Mouse (Mus musculus): ENCODE measurements around the gene Adcy2.

The Adcy2 gene

DNA sequence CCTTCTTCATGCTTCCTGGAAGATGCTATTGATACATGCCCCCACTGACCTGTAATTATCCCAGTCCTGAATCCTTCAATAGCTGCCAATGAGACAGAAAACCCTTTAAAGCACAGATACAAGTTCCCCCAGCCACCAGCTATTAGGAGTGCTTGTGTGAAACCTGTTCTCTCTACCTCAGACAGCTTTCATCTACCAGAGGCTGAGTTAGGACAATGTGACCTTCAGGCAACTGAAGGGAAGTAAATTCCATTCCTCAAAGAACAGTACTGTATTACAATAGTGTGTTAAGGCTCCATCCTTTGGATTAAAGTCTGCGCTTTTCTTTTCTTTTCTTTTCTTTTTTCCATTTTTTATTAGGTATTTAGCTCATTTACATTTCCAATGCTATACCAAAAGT, 356.6 kb downstream of the Adcy2 start:
- peak; percentile 61 for DNase-seq (ENCODE audit: low read depth, low spot score)

DNA sequence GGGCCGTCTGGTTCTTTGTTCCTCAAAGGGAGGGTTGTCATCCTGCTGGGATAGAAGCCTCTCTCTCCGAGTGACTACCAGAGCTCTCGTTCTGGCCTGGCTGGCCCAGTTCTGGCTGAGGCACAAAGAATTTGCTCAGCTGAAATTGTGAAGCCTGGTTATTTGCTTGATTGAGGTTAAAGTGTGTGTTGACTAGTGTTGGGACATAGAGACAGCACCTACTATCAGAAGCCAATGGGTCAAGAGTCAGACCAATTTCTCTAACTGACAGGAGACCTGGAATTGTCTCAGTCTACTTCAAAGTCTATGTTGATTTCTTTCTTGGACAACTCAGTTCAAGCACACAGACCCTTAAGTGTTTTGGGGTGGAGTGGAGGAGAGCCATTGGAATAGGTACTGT, 372.3 kb downstream of the Adcy2 start:
- DNase-seq (ENCODE audit: low read depth, low spot score), result no peak

DNA sequence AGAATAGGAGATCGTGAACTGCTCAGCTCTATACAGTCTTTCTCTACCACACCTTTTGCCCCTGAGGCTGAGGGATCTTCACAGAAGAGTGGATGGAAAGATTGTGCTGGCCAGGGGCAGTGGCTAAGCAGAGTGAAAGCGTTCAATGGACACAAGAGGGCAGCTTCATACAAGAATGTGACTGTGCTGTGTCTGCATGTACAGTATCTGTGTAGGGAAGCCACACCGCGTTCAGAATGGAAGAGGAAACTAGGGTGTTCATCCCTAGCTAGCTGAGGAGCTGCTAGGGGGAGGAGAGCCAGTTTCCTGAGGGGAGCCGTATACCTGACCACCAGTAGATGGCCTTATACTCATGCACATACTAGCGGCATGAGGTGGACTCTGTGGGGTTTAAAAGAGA, 376.5 kb downstream of the Adcy2 start:
- no peak for DNase-seq (ENCODE audit: low read depth, low spot score)

DNA sequence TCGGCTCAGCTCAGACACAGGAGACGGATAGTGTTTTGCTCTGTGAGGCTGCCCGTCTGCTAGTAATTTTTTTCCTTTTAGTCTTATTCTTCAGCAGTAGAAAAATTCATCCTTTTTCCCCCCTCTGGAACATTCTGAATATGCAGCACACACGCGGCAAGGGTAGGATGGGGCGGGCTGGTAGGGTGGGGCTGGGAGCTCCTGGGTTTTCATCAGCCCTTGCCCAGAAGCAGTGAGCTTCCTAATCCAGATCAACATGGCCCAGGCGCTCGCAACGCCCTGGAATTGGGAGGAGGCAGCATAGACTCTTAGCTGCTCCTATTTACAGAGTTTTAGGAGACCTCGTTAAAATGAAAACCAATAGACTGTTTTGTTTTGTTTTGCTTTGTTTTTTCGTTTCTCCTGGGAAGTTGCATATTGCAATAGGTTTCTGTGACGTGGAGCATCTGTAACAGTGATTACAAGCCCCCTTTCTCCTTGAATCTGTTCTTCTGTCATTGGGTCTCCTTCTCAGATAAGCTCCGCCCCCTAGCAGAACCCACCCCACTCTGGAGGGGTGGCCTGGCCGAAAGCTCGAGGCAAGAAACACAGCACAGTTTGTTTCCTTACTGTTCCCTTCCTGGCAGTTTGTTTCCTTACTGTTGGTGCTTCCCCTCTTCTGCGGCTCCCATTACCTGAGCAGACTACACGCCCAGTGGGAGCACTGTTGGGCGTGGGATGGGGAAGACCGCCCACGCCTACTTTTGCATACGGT, 391.5 kb downstream of the Adcy2 start:
- DNase-seq (ENCODE audit: low read depth, low spot score), result peak; percentile 20

DNA sequence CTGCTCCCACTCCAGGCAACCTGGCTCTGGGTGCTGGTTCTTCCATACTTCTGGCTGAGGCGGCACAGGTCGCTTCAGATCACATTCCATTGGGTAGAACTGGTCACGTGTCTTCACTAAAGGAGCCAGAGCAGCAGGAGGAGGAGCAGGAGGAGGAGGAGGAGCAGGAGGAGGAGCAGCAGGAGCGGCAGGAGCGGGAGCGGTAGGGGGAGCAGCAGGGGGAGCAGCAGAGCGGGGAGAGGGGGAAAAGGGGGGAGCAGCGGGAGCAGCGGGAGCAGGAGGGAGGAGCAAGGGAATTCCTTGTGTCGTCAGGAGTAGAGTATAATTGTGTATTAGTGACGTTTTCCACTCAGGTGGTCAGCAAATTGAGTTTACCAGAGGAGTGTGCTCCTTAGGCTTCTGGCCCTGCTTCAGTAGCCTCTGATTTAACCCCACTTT, 393.6 kb downstream of the Adcy2 start:
- peak; percentile 86 for DNase-seq (ENCODE audit: low read depth, low spot score)

DNA sequence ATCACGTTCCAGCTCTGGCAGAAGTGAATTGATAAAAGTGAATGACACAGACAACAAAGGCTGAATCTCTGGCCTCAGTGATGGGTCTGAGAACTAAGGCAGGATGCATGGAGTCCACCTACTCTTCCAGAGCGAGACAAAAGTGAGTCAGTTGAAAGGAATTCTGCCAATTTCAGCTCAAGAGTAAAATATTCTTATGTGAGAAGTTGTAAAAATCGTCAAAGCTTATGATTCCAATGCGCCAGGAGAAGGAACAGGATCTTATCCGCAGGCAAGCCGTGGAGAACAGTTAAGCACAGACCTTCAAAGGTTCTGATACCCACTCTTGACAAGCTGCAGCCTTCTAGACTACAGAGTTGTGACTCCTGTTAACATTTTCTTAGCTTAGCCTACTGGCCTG, 396.3 kb downstream of the Adcy2 start:
- no peak for DNase-seq (ENCODE audit: low read depth, low spot score)

DNA sequence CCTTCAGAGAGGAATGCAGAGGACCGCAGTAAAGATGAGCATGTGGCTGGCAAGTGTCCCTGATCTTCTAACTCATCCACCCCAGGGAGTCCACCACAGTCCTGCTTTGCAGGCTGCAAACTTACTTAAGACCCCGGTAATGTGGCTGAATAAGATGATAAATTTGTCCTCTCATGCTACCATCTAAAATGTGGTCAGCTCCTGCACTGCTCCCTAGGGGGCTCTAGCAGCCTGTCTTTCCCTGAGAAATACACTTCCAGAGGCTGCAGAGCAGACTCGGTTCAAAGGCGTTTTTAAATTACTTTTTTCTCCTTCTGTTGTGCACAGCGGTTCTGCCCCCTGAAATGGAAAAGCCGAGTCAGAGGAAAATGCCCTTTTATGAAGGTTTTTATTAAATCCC, 398.2 kb downstream of the Adcy2 start:
- DNase-seq (ENCODE audit: low read depth, low spot score), result no peak

DNA sequence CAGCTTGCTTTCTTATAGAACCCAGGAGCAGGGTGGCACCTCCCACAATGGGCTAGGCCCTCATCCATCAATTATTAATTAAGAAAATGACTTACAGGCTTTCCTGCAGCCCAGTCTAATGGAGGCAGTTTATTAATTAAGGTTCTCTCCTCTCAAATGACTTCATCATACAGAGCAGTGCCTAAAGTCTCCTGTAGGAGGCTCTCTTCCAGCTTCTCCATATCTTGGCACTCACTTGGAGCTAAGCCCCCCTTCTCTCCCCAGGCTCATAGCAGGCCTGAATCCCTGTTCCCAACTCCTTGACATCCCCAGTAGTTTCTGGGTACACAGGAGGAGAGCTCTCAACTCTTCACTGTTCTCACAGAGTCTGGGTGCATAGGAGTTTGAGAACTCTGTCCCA, 400.4 kb downstream of the Adcy2 start:
- peak; percentile 34 for DNase-seq (ENCODE audit: low read depth, low spot score)

DNA sequence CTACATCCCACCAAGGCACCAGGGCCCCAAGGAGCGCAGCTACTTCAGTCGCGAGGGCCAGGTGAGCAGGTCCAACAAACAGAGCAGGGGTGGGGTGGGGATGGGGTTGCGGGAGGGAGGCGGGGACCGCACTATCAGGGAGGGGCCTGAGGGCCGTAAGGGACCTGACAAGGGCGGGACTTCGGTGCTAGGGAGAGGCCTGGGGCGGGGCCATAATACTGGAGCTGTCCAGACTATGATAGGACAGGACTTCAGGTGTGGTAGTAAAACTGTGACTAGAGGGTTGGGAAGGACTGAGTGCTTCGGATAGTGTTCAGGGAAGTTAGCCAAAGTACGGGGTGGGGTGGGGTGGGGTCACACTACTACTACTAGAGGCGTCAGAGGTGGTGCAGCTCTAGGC, 401.7 kb downstream of the Adcy2 start:
- DNase-seq (ENCODE audit: low read depth, low spot score), result peak; percentile 64

DNA sequence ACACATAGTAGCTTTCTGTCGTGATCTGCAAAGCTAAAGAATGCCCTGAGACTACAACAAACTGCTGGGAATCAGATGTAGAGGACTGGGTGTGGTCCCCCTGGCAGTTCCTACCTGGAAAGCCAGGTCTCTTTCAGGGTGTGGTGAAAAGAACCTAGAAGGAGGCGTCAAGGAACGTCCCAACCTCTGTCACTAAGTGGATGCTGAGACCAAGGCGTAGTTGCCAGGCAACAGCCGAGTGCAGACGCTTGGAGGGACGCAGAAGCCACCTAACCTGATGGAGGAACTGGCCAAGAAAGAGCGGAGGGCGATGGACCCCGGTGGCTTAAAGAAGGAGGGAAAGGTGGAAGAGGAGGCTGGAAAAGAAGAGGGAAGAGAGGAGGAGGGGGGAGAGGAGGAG, 402.1 kb downstream of the Adcy2 start, which contains the start of gene 1700001L19Rik:
Gene 1700001L19Rik, plus strand, starts transcription at position 223 of the 400 bp plus-strand sequence.
- peak; percentile 48 for DNase-seq (ENCODE audit: low read depth, low spot score)

DNA sequence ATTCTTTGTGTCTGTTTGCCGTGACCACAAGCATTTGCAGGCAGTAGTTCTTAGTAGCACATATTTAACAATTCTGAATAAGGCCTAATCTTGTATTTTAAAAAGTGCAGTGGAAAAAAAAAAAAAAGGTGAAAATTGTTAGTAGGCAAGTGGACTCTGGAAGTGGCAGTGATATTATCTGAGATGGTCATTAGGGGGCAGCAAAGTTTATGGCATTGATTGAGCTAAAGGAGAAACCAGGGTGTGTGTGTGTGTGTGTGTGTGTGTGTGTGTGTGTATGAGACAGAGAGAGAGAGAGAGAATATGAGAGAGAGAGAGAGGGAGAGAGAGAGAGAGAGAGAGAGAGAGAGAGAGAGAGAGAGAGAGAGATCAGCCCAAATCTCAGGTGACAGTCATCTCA, 405.5 kb downstream of the Adcy2 start:
- no peak for DNase-seq (ENCODE audit: low read depth, low spot score)

DNA sequence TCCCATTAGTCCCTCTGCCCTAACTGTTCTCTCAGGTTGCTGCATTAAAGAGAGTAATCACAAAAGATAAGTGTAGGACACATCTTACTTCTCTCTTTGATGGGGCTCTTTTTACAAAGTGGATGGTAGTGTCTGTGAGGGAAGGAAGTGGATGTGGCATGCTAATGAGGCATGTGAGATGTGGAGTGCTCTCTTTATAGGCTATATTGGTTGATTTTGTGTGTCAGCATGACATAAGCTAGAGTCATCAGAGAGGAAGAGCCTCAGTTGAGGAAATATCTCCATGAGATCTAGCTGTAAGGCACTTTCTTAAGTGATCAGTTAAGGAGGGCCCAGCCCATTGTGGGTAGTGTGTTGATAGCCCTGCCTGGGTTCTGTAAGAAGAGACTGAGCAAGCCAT, 411.0 kb downstream of the Adcy2 start:
- no peak for DNase-seq (ENCODE audit: low read depth, low spot score)

DNA sequence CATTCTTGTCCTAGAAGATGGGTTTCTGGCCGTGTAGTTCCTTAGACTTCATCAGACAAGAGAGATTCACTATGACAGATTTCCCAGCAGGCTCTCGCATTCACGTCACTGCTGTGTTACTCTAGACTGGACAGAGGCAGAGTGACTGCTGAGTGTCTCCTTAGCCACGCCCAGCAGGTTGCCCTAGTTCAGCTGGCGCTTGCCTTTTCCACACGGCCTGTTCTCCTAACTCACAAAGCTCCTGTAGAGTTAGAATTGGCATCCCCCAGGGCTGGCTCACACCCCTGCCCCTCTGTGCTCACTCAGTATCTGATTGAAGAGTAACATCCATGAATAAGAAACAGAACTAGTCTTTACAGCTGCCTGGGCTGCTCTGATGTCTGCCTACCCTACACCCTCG, 413.9 kb downstream of the Adcy2 start:
- DNase-seq (ENCODE audit: low read depth, low spot score), result peak; percentile 27

DNA sequence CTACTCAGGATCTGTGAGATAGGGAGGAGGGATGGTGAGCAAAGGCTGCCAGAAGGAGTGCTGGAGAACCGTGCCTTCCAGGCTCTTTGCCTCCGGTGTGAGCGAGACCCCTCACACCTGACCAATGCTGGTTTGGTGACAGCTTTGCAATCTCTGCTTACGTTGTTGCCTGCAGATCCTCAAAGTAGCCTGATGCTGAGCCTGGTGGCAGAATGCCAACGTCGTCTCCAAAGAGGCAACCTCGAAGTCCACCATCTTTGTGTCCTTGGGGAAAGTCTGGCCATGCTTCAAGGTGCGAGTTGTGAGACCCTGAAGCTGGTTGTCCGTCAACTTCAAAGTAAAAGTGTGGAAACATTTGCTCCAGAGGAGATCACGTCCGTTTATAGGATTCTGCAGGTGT, 415.4 kb downstream of the Adcy2 start:
- DNase-seq (ENCODE audit: low read depth, low spot score), result no peak

DNA sequence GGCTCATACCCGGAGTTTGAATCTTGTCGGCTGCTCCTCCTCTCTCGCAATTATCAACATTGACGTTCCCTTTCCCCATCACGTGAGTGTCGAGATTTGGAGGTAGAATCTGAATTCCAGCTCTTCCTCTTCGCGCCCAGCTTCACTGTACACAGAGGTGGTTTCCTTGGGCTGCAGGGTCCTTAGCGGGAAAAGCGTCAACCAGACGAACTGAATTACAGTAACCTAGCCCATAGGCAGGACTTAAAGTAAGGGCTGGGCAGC, 416.9 kb downstream of the Adcy2 start:
- DNase-seq (ENCODE audit: low read depth, low spot score), result peak; percentile 46

DNA sequence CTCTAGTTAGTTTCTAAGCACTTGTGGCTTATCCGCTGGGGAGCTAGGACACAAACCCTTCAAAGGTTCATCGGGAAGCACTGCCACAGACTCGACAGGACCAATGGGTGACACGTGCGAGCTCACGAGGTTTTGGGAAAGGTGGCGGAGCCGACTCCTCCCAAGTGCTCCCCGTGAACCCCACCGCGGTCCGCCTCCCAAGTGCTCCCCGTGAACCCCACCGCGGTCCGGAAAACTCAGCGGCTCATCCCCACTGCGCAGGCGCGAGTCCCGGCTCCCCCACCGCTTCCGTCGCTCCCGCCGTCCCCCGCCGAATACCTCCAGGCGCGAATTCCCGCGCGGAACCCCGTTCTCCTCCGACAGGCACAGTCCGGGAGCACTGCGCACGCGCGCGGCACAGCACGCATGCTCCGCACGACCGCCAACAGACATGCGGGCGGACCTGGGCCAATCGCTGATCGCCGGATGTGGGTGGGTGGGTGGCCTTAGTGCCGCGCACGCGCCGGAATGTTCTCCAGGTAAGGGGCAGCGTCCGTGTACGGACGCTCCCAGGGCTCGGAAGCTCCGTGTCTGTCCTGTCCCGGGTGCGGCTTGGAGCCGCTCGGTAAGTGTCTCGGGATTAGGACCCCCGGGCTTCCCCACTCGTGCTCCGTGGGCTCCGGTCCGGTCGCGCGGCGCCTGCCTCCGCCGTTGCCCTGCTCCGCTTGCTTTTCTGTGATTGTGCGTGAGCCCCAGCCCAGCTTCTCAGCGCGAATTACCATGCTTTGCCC, 417.4 kb downstream of the Adcy2 start, which contains the start of the genes Mtrr and Fastkd3:
Gene Mtrr, minus strand, starts transcription at position 403 of the 770 bp plus-strand sequence.
Gene Fastkd3, plus strand, starts transcription at position 488 of the 770 bp plus-strand sequence.
- peak; percentile 94 for DNase-seq (ENCODE audit: low read depth, low spot score)

DNA sequence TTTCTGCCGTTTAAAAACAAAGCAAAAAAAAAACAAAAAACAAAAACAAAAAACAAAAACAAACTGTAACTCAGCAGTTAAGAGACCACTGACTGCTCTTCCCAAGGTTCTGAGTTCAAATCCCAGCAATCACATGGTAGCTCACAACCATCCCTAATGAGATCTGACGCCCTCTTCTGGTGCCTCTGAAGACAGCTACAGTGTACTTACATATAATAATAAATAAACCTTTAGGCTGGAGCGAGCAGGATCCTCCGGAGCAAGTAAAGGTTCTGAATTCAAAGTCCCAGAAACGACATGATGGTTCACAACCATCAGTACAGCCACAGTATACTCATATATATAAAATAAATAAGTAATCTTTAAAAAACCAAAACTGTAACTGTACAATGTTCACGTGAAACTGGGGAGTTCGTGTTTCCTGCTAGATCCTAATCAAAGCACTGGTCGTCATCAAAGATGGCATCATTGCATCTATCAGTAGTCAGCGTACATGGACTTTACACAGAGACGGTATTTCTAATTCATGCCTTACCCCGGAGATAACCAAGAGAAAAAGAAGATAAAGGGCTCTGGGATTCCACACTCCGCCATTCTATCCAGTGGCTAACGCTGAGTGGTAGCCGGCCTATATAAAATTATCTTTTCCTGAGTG, 418.1 kb downstream of the Adcy2 start:
- no peak for DNase-seq (ENCODE audit: low read depth, low spot score)

DNA sequence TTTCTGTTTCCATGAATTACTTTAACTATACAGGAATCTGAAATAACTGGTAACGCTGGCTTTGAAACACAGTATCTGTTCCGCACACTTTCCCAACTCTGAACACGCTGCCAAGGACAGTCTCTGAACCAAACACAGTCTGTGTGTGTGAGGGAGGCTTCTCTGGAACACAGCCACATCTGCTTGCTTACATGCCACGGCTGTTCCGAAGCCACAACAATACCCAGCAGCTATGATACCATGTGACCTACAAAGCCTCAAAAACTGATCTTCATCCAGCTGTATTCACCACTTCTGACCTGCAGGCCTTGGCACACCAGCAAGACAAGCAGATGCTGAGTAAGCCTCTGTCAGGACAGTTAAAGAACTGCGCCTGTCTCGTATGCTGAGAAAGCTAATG, 421.4 kb downstream of the Adcy2 start:
- no peak for DNase-seq (ENCODE audit: low read depth, low spot score)

DNA sequence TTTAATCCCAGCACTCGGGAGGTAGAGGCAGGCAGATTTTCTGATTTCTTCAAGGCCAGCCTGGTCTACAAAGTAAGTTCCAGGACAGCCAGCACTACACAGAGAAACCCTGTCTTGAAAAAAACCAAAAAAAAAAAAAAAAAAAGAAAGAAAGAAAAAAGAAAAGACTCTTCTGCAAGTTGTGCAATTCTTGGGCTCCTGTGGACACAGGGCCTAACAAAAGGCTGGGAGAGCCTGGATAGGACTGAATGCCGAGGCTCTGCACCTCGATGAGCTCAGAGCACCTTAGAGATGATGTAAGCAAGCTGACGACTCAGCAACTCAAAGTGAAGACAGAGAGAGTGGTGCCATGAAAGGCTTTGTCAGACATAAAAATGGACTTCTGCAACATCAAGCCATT, 424.9 kb downstream of the Adcy2 start:
- no peak for DNase-seq (ENCODE audit: low read depth, low spot score)

DNA sequence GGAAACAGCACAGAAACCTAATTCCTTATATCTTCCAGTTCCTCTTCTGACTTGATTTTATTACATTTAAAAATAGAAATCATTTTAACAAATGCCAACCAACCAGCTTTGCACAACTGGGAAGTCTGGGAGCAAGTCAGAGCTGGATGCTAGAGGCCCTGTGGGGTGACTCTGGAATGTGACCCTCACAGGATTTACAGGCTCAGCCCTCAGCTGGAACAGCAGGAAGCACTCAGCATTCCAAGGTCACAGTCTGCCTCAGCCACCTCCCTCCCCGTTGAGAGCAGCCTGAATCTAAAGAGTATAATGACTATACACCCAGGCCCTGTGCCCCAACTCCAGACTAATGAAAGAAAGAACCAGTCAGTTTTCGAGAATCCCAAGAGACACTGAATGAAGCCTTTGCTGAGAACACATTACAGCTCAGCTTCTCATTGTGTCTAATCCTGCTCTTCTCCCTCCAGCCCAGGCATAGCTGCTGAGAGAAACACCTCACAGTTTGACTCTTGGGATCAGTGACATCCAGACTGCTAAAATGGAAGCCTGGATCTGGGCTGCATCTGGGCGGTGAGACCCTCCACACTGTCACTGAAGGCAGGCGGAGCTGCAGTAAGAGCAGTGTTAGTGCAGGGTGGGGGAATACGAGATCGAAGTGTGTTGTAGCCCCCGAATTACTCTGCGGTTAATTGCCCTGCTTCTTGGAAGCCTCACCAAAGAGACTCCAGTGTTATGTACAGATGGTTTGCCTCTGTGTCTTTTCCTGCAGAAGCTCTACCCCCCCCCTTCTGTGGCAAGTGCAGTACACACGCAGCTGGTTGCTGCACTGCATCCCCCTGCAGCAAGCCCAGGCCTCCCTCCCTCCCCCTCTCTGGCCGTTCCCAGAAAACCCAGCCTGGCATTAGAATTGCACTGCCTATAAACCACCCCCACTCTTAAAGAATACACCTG, 426.1 kb downstream of the Adcy2 start:
- peak; percentile 90 for DNase-seq (ENCODE audit: low read depth, low spot score)

DNA sequence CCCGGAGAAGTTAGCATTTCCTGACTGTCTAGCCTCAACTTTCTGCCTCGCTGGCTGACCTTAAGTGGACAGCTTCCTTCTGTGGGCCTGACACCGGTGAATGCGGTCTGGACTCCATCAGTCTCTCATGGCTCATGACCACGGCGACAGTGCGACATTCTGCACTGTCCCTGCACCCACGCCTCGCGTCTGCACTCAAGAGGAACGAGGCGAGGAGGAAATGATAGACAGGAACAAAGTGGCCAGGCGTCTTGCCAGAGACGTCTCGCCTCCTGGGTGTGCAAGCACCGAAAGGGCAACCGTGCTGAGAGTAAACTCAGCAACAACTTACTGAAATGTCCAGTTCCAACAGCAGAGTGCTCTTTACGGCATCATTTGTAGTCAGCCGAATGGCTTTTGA, 427.1 kb downstream of the Adcy2 start:
- DNase-seq (ENCODE audit: low read depth, low spot score), result no peak

All from R1 (cell line).